Mouse (Mus musculus): ENCODE data around the gene Kndc1. TPM values are rescaled to one million over a fixed set of nuclear protein-coding genes. Genes with fewer than 3 reads are reported as not detected.

The Kndc1 gene
- polyA plus RNA-seq, 1 experiment from 2014 or later: 0.15 TPM

GRCm38 (mm10) chr7:139905261-139905660 is 10.8 kb downstream of the Kndc1 start:
- H3K4me1 ChIP-seq (replicated peaks): peaks cover 20% of the 10 kb centered on the region
- WGBS: 36% methylated on average over 6 of the region's 6 CpGs
- H3K27ac ChIP-seq: no peak overlapping the region
- H3K4me2 ChIP-seq: no peak overlapping the region
- H3K9me3 ChIP-seq: no peaks in the 10 kb centered on the region
- no peaks in the 10 kb centered on the region for H3K36me3 ChIP-seq
- H3K9ac ChIP-seq (replicated peaks): no peak overlapping the region
- H3K27me3 ChIP-seq: peaks cover 13% of the 10 kb centered on the region
- no peak for ATAC-seq (ENCODE audit: insufficient number of reproducible peaks, insufficient read depth, low FRiP score, low TSS enrichment, low read depth)
- no peak overlapping the region for H3K4me3 ChIP-seq (replicated peaks)

- Histone ChIP-seq H3K9me3 (no peaks in the 10 kb centered on the region), H3K4me3 (replicated peaks) (no peak overlapping the region), H3K27me3 (peaks cover 13% of the 10 kb centered on the region), H3K4me2 (no peak overlapping the region), H3K36me3 (no peaks in the 10 kb centered on the region), H3K4me1 (replicated peaks) (peaks cover 20% of the 10 kb centered on the region), H3K27ac (no peak overlapping the region), H3K9ac (replicated peaks) (no peak overlapping the region)
- no peak; the same call in 1 of the 2 replicates for ATAC-seq (ENCODE audit: insufficient number of reproducible peaks, insufficient read depth, low FRiP score, low TSS enrichment, low read depth)
- 15% methylated on average over 6 of the region's 6 CpGs for WGBS
Observed at GRCm38 (mm10) chr7:139905661-139906060, 11.2 kb downstream of the Kndc1 start.

GRCm38 (mm10) chr7:139908176-139908575 is 13.7 kb downstream of the Kndc1 start:
- H3K4me2 ChIP-seq: no peak overlapping the region
- no peaks in the 10 kb centered on the region for H3K9me3 ChIP-seq
- H3K27me3 ChIP-seq: peaks cover 30% of the 10 kb centered on the region
- H3K36me3 ChIP-seq: no peaks in the 10 kb centered on the region
- peaks cover 20% of the 10 kb centered on the region for H3K4me1 ChIP-seq (replicated peaks)
- no peak overlapping the region for H3K4me3 ChIP-seq (replicated peaks)
- no peak overlapping the region for H3K9ac ChIP-seq (replicated peaks)
- WGBS: 63% methylated on average over 5 of the region's 5 CpGs
- no peak for ATAC-seq (ENCODE audit: insufficient number of reproducible peaks, insufficient read depth, low FRiP score, low TSS enrichment, low read depth)
- peak overlapping the region; percentile 56; the same call in 1 of the 2 replicates for H3K27ac ChIP-seq

- ATAC-seq (ENCODE audit: insufficient number of reproducible peaks, insufficient read depth, low FRiP score, low TSS enrichment, low read depth): no peak
- peaks cover 39% of the 10 kb centered on the region for H3K27me3 ChIP-seq
- WGBS: 51% methylated on average over 6 of the region's 6 CpGs
- H3K27ac ChIP-seq: no peak overlapping the region
- no peaks in the 10 kb centered on the region for H3K9me3 ChIP-seq
- H3K9ac ChIP-seq (replicated peaks): no peak overlapping the region
- H3K4me1 ChIP-seq (replicated peaks): peaks cover 24% of the 10 kb centered on the region
- no peaks in the 10 kb centered on the region for H3K36me3 ChIP-seq
- no peak overlapping the region for H3K4me3 ChIP-seq (replicated peaks)
- no peak overlapping the region for H3K4me2 ChIP-seq
Observed at GRCm38 (mm10) chr7:139909469-139909868, 15.0 kb downstream of the Kndc1 start.

GRCm38 (mm10) chr7:139910204-139910835 is 15.8 kb downstream of the Kndc1 start:
- Histone ChIP-seq H3K4me3 (replicated peaks) (no peak overlapping the region), H3K27me3 (peaks cover 43% of the 10 kb centered on the region), H3K36me3 (no peaks in the 10 kb centered on the region), H3K4me2 (no peak overlapping the region), H3K27ac (no peak overlapping the region), H3K4me1 (replicated peaks) (peaks cover 28% of the 10 kb centered on the region), H3K9ac (replicated peaks) (no peak overlapping the region), H3K9me3 (no peaks in the 10 kb centered on the region)
- ATAC-seq (ENCODE audit: insufficient number of reproducible peaks, insufficient read depth, low FRiP score, low TSS enrichment, low read depth): no peak
- 50% methylated on average over 11 of the region's 11 CpGs for WGBS

GRCm38 (mm10) chr7:139914141-139915047 is 19.9 kb downstream of the Kndc1 start:
- H3K27me3 ChIP-seq: peaks cover 62% of the 10 kb centered on the region
- H3K4me1 ChIP-seq (replicated peaks): peaks cover 21% of the 10 kb centered on the region
- H3K9ac ChIP-seq (replicated peaks): no peak overlapping the region; the same call in 1 of the 2 replicates
- H3K9me3 ChIP-seq: no peaks in the 10 kb centered on the region
- peak overlapping the region; percentile 34 for H3K4me3 ChIP-seq (replicated peaks)
- H3K36me3 ChIP-seq: no peaks in the 10 kb centered on the region
- peak; percentile 49; the same call in 1 of the 2 replicates for ATAC-seq (ENCODE audit: insufficient number of reproducible peaks, insufficient read depth, low FRiP score, low TSS enrichment, low read depth)
- 10% methylated on average over 29 of the region's 29 CpGs for WGBS
- peak overlapping the region; percentile 53 for H3K4me2 ChIP-seq
- no peak overlapping the region for H3K27ac ChIP-seq

- no peak for ATAC-seq (ENCODE audit: insufficient number of reproducible peaks, insufficient read depth, low FRiP score, low TSS enrichment, low read depth)
- H3K27ac ChIP-seq: no peak overlapping the region
- no peaks in the 10 kb centered on the region for H3K36me3 ChIP-seq
- H3K4me1 ChIP-seq (replicated peaks): peaks cover 16% of the 10 kb centered on the region; the same call in 1 of the 2 replicates
- no peaks in the 10 kb centered on the region for H3K9me3 ChIP-seq
- H3K4me3 ChIP-seq (replicated peaks): peak overlapping the region; percentile 20
- 6% methylated on average over 14 of the region's 14 CpGs for WGBS
- 0 out of 2 replicates have a peak overlapping the region, but pooled peaks have one; percentile 27 for H3K9ac ChIP-seq (replicated peaks)
- H3K27me3 ChIP-seq: peaks cover 76% of the 10 kb centered on the region
- peak overlapping the region; percentile 49 for H3K4me2 ChIP-seq
Observed at GRCm38 (mm10) chr7:139915646-139916257, 21.3 kb downstream of the Kndc1 start.

GRCm38 (mm10) chr7:139916345-139916744 is 21.8 kb downstream of the Kndc1 start:
- no peak overlapping the region for H3K27ac ChIP-seq
- WGBS: 0% methylated on average over 1 of the region's 1 CpGs
- H3K36me3 ChIP-seq: no peaks in the 10 kb centered on the region
- no peak overlapping the region for H3K4me2 ChIP-seq
- H3K9me3 ChIP-seq: no peaks in the 10 kb centered on the region
- ATAC-seq (ENCODE audit: insufficient number of reproducible peaks, insufficient read depth, low FRiP score, low TSS enrichment, low read depth): no peak
- peaks cover 16% of the 10 kb centered on the region; the same call in 1 of the 2 replicates for H3K4me1 ChIP-seq (replicated peaks)
- H3K27me3 ChIP-seq: peaks cover 81% of the 10 kb centered on the region
- no peak overlapping the region for H3K4me3 ChIP-seq (replicated peaks)
- no peak overlapping the region for H3K9ac ChIP-seq (replicated peaks)

GRCm38 (mm10) chr7:139918262-139918661 is 23.8 kb downstream of the Kndc1 start:
- H3K9me3 ChIP-seq: no peaks in the 10 kb centered on the region
- H3K4me1 ChIP-seq (replicated peaks): peaks cover 16% of the 10 kb centered on the region; the same call in 1 of the 2 replicates
- H3K27me3 ChIP-seq: peaks cover 62% of the 10 kb centered on the region
- H3K4me2 ChIP-seq: no peak overlapping the region
- WGBS: 51% methylated on average over 4 of the region's 4 CpGs
- no peak overlapping the region for H3K27ac ChIP-seq
- no peak for ATAC-seq (ENCODE audit: insufficient number of reproducible peaks, insufficient read depth, low FRiP score, low TSS enrichment, low read depth)
- H3K4me3 ChIP-seq (replicated peaks): no peak overlapping the region
- H3K36me3 ChIP-seq: no peaks in the 10 kb centered on the region
- no peak overlapping the region for H3K9ac ChIP-seq (replicated peaks)

GRCm38 (mm10) chr7:139930732-139931131 is 36.2 kb downstream of the Kndc1 start:
- Histone ChIP-seq H3K27ac (no peak overlapping the region), H3K4me3 (replicated peaks) (no peak overlapping the region), H3K4me2 (no peak overlapping the region), H3K9ac (replicated peaks) (no peak overlapping the region), H3K4me1 (replicated peaks) (no peaks in the 10 kb centered on the region), H3K9me3 (no peaks in the 10 kb centered on the region), H3K36me3 (no peaks in the 10 kb centered on the region), H3K27me3 (peaks cover 7% of the 10 kb centered on the region)
- ATAC-seq (ENCODE audit: insufficient number of reproducible peaks, insufficient read depth, low FRiP score, low TSS enrichment, low read depth): no peak
- 18% methylated on average over 11 of the region's 11 CpGs for WGBS

GRCm38 (mm10) chr7:139936705-139937104 is 42.2 kb downstream of the Kndc1 start:
- H3K9me3 ChIP-seq: no peaks in the 10 kb centered on the region
- 87% methylated on average over 10 of the region's 10 CpGs for WGBS
- no peak overlapping the region for H3K9ac ChIP-seq (replicated peaks)
- H3K27me3 ChIP-seq: peaks cover 40% of the 10 kb centered on the region
- no peak overlapping the region for H3K27ac ChIP-seq
- no peaks in the 10 kb centered on the region for H3K36me3 ChIP-seq
- no peaks in the 10 kb centered on the region for H3K4me1 ChIP-seq (replicated peaks)
- H3K4me2 ChIP-seq: no peak overlapping the region
- ATAC-seq (ENCODE audit: insufficient number of reproducible peaks, insufficient read depth, low FRiP score, low TSS enrichment, low read depth): no peak
- no peak overlapping the region for H3K4me3 ChIP-seq (replicated peaks)
